Mouse (Mus musculus): ENCODE results near the gene Pabpc1l. TPM values are rescaled to one million over a fixed set of nuclear protein-coding genes. Genes with fewer than 3 reads are reported as not detected.
"Not testable (repeated sequence)": the region's sequence is repeated elsewhere in the genome, so short reads cannot be mapped to it uniquely, and the experiment has no call there.

Gene Pabpc1l
- polyA plus RNA-seq, 1 experiment from 2014 or later = 2.0 TPM

- Histone ChIP-seq H3K4me1 (ENCODE audit: control insufficient read depth, insufficient read depth, low read length) (no peaks in the 10 kb centered on the region), H3K9ac (replicated peaks; ENCODE audit: low read depth, low read length) (no peak overlapping the region), H3K4me2 (ENCODE audit: low read depth, low read length) (peak overlapping the region; percentile 33; the same call in 1 of the 2 replicates), H3K4me3 (ENCODE audit: low read depth, low read length) (no peak overlapping the region), H3K36me3 (ENCODE audit: control insufficient read depth, insufficient read depth, low read length) (0 out of 2 replicates have a peak, but pooled peaks cover 2% of the 10 kb centered on the region), H3K27ac (ENCODE audit: low read depth, low read length) (no peak overlapping the region), H3K27me3 (ENCODE audit: control insufficient read depth, insufficient read depth, low read length) (no peaks in the 10 kb centered on the region), H3K9me3 (ENCODE audit: control insufficient read depth, low read length) (no peaks in the 10 kb centered on the region)
- WGBS = 7% methylated on average over 12 of the region's 16 CpGs
- ATAC-seq (ENCODE audit: low read depth) = peak; percentile 54; the same call in 1 of the 2 replicates
Measured at GRCm38 (mm10) chr2:164047197-164047690, 22.0 kb downstream of the Pabpc1l start.

DNA sequence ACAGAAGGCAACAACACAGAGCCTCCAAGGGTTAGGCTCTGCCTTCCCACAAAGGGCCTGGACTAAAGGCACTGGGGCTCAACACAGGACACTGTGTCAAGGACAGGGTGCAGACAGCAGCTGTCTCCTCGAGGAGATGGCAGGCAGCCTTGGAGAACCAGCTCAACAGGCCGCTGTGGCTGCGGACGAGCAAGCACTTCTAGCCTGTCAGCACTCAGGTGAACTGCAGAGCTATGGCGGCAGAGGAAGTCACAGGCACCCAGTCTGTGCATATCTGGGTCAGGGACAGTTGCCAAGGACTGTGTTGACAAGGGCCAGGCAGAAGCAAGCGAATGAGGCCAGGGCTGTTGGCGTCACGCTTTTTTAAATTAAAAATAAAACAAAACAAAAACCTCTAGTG, 28.5 kb downstream of the Pabpc1l start:
- Histone ChIP-seq H3K9me3 (ENCODE audit: control insufficient read depth, low read length) (no peaks in the 10 kb centered on the region), H3K4me3 (ENCODE audit: low read depth, low read length) (no peak overlapping the region), H3K4me1 (ENCODE audit: control insufficient read depth, insufficient read depth, low read length) (no peaks in the 10 kb centered on the region), H3K27me3 (ENCODE audit: control insufficient read depth, insufficient read depth, low read length) (no peaks in the 10 kb centered on the region), H3K36me3 (ENCODE audit: control insufficient read depth, insufficient read depth, low read length) (peaks cover 41% of the 10 kb centered on the region), H3K27ac (ENCODE audit: low read depth, low read length) (no peak overlapping the region), H3K9ac (replicated peaks; ENCODE audit: low read depth, low read length) (no peak overlapping the region), H3K4me2 (ENCODE audit: low read depth, low read length) (no peak overlapping the region)
- 94% methylated on average over 8 of the region's 8 CpGs for WGBS
- no peak for ATAC-seq (ENCODE audit: low read depth)

- H3K36me3 ChIP-seq (ENCODE audit: control insufficient read depth, insufficient read depth, low read length) = peaks cover 47% of the 10 kb centered on the region
- no peaks in the 10 kb centered on the region for H3K27me3 ChIP-seq (ENCODE audit: control insufficient read depth, insufficient read depth, low read length)
- H3K4me3 ChIP-seq (ENCODE audit: low read depth, low read length) = no peak overlapping the region
- H3K4me1 ChIP-seq (ENCODE audit: control insufficient read depth, insufficient read depth, low read length) = no peaks in the 10 kb centered on the region
- 96% methylated on average over 8 of the region's 8 CpGs for WGBS
- H3K27ac ChIP-seq (ENCODE audit: low read depth, low read length) = no peak overlapping the region
- no peak overlapping the region for H3K4me2 ChIP-seq (ENCODE audit: low read depth, low read length)
- no peak for ATAC-seq (ENCODE audit: low read depth)
- H3K9ac ChIP-seq (replicated peaks; ENCODE audit: low read depth, low read length) = no peak overlapping the region
- H3K9me3 ChIP-seq (ENCODE audit: control insufficient read depth, low read length) = no peaks in the 10 kb centered on the region
Measured at GRCm38 (mm10) chr2:164054671-164055070, 29.4 kb downstream of the Pabpc1l start.

- H3K27me3 ChIP-seq (ENCODE audit: control insufficient read depth, insufficient read depth, low read length) = no peaks in the 10 kb centered on the region
- H3K4me2 ChIP-seq (ENCODE audit: low read depth, low read length) = no peak overlapping the region
- ATAC-seq (ENCODE audit: low read depth) = no peak
- H3K4me1 ChIP-seq (ENCODE audit: control insufficient read depth, insufficient read depth, low read length) = no peaks in the 10 kb centered on the region
- WGBS = 94% methylated on average over 8 of the region's 8 CpGs
- H3K9me3 ChIP-seq (ENCODE audit: control insufficient read depth, low read length) = no peaks in the 10 kb centered on the region
- no peak overlapping the region for H3K9ac ChIP-seq (replicated peaks; ENCODE audit: low read depth, low read length)
- H3K27ac ChIP-seq (ENCODE audit: low read depth, low read length) = no peak overlapping the region
- H3K36me3 ChIP-seq (ENCODE audit: control insufficient read depth, insufficient read depth, low read length) = peaks cover 53% of the 10 kb centered on the region
- no peak overlapping the region for H3K4me3 ChIP-seq (ENCODE audit: low read depth, low read length)
Measured at GRCm38 (mm10) chr2:164059634-164060235, 34.5 kb downstream of the Pabpc1l start.

GRCm38 (mm10) chr2:164070142-164070764, 45.0 kb downstream of the Pabpc1l start, which contains the start of gene Stk4:
Gene Stk4, plus strand, starts transcription at chr2:164070322.
- peak; percentile 39 for ATAC-seq (ENCODE audit: low read depth)
- WGBS = under 1% methylated on average over 45 of the region's 45 CpGs
- peak within 1 kb of the TSS; percentile 76 for H3K27ac ChIP-seq (ENCODE audit: low read depth, low read length)
- peaks cover 10% of the 10 kb centered on the region for H3K4me1 ChIP-seq (ENCODE audit: control insufficient read depth, insufficient read depth, low read length)
- no peaks in the 10 kb centered on the region for H3K9me3 ChIP-seq (ENCODE audit: control insufficient read depth, low read length)
- peak within 1 kb of the TSS; percentile 95 for H3K4me3 ChIP-seq (ENCODE audit: low read depth, low read length)
- peak within 1 kb of the TSS; percentile 87 for H3K4me2 ChIP-seq (ENCODE audit: low read depth, low read length)
- no peaks in the 10 kb centered on the region for H3K27me3 ChIP-seq (ENCODE audit: control insufficient read depth, insufficient read depth, low read length)
- peak within 1 kb of the TSS; percentile 81 for H3K9ac ChIP-seq (replicated peaks; ENCODE audit: low read depth, low read length)
- peaks cover 4% of the 10 kb centered on the region; the same call in 1 of the 2 replicates for H3K36me3 ChIP-seq (ENCODE audit: control insufficient read depth, insufficient read depth, low read length)

DNA sequence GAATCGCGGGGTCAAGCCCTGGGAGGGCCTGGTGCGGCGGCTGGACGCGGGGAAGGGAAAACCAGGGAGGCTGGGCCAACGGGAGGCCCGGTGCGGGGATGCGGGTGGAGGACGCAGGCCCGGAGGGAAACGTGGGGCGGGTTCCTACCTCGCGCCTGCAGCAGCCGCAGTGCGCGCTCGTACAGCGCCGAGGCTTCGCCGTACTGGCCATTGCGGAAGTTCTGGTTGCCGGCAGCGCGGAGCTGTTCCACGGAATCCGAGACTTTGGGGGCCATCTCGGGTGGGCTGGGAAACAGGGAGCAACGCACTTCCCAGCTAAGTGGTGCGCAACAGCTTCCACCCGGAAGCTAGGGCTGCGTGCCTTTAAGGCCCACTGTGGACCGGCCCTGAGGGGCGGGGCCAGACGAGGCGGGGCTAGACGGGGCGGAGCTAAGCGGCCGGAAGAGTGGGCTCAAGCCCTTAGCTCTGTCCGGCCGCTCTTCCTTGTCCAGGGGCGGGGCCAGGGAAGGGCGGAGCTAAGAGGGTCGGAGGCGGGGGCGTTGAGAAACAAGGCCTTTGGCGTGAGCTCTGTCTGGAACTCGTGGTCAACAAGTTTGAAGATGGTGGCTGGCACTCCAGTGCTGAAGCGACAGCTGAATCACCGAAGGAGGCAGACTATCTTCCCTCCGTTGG, 45.7 kb downstream of the Pabpc1l start, which contains the start of gene Tomm34:
Tomm34 (minus strand) TSS at position 405 of the 672 bp plus-strand sequence.
- Histone ChIP-seq H3K9me3 (ENCODE audit: control insufficient read depth, low read length) (no peaks in the 10 kb centered on the region), H3K4me1 (ENCODE audit: control insufficient read depth, insufficient read depth, low read length) (peaks cover 10% of the 10 kb centered on the region), H3K9ac (replicated peaks; ENCODE audit: low read depth, low read length) (peak within 1 kb of the TSS; percentile 81), H3K4me2 (ENCODE audit: low read depth, low read length) (peak within 1 kb of the TSS; percentile 87), H3K27ac (ENCODE audit: low read depth, low read length) (peak within 1 kb of the TSS; percentile 76), H3K4me3 (ENCODE audit: low read depth, low read length) (peak within 1 kb of the TSS; percentile 95), H3K36me3 (ENCODE audit: control insufficient read depth, insufficient read depth, low read length) (peaks cover 3% of the 10 kb centered on the region; the same call in 1 of the 2 replicates), H3K27me3 (ENCODE audit: control insufficient read depth, insufficient read depth, low read length) (no peaks in the 10 kb centered on the region)
- under 1% methylated on average over 55 of the region's 55 CpGs for WGBS
- ATAC-seq (ENCODE audit: low read depth) = peak; percentile 96

DNA sequence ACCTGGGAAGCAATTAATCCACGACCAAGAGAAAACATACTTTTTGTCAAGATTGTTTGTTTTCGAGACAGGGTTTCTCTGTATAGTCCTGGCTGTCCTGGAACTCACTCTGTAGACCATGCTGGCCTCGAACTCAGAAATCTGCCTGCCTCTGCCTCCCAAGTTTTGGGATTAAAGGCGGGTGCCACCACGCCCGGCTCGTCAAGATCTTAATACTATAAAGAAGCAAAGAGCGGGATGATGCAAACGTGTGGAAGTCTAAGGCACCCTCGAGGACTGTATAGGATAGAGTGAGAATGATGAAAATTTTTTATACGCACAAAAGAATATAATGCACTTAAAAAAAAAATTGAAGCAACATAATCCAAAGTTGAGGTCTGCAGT, 46.2 kb downstream of the Pabpc1l start:
- not testable (repeated sequence) for H3K36me3 ChIP-seq (ENCODE audit: control insufficient read depth, insufficient read depth, low read length); H3K9me3 ChIP-seq (ENCODE audit: control insufficient read depth, low read length); ATAC-seq (ENCODE audit: low read depth); H3K27ac ChIP-seq (ENCODE audit: low read depth, low read length); H3K9ac ChIP-seq (replicated peaks; ENCODE audit: low read depth, low read length); H3K27me3 ChIP-seq (ENCODE audit: control insufficient read depth, insufficient read depth, low read length)
- peaks cover 10% of the 10 kb centered on the region for H3K4me1 ChIP-seq (ENCODE audit: control insufficient read depth, insufficient read depth, low read length)
- peak overlapping the region; percentile 95 for H3K4me3 ChIP-seq (ENCODE audit: low read depth, low read length)
- H3K4me2 ChIP-seq (ENCODE audit: low read depth, low read length) = peak overlapping the region; percentile 87
- 77% methylated on average over 11 of the region's 11 CpGs for WGBS

DNA sequence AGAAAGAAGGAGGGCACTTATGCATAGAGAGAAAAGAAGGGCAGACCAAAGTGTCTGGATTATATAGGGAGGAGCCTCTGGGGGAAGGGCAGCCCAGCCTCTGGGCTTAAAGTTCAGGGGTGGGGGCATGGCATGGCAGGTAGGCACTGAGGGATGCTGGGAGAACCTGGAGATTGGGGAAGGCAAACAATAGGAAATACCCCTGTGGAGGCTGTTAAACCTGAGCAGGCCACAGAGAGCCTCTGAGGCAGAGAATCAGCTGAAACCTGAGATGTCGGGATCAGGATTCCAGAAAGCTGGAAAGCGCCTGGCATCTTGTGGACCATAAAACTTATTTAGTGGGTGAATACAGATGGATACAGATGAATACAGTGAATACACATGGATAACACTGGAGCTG, 46.9 kb downstream of the Pabpc1l start:
- no peak overlapping the region for H3K4me2 ChIP-seq (ENCODE audit: low read depth, low read length)
- ATAC-seq (ENCODE audit: low read depth) = no peak
- no peaks in the 10 kb centered on the region for H3K27me3 ChIP-seq (ENCODE audit: control insufficient read depth, insufficient read depth, low read length)
- no peak overlapping the region for H3K27ac ChIP-seq (ENCODE audit: low read depth, low read length)
- peaks cover 10% of the 10 kb centered on the region for H3K4me1 ChIP-seq (ENCODE audit: control insufficient read depth, insufficient read depth, low read length)
- no peak overlapping the region for H3K4me3 ChIP-seq (ENCODE audit: low read depth, low read length)
- H3K9ac ChIP-seq (replicated peaks; ENCODE audit: low read depth, low read length) = no peak overlapping the region
- no peaks in the 10 kb centered on the region for H3K9me3 ChIP-seq (ENCODE audit: control insufficient read depth, low read length)
- H3K36me3 ChIP-seq (ENCODE audit: control insufficient read depth, insufficient read depth, low read length) = no peaks in the 10 kb centered on the region
- 75% methylated on average over 2 of the region's 2 CpGs for WGBS

DNA sequence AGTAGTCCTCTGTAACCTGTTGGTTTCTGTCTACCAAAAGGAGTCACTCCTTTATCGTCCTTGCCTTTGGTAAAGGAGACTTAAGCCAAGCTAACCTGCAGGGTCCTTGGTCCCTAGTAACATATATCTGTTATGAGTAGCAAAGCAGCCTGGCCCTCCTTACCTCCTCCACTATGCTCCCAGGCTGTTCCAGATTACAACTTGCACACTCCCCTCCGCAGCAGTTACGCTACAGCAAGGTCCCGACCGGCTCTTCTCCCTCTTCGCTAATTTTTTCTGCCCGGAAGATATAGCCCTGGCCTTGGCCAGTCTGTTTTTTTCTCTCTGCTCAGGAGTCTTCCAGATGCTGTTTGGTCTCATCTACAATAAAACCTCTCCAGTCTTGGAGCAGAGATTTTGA, 47.9 kb downstream of the Pabpc1l start:
- Histone ChIP-seq H3K9me3 (ENCODE audit: control insufficient read depth, low read length) (no peaks in the 10 kb centered on the region), H3K27ac (ENCODE audit: low read depth, low read length) (no peak overlapping the region), H3K27me3 (ENCODE audit: control insufficient read depth, insufficient read depth, low read length) (no peaks in the 10 kb centered on the region), H3K9ac (replicated peaks; ENCODE audit: low read depth, low read length) (no peak overlapping the region), H3K36me3 (ENCODE audit: control insufficient read depth, insufficient read depth, low read length) (no peaks in the 10 kb centered on the region), H3K4me1 (ENCODE audit: control insufficient read depth, insufficient read depth, low read length) (peaks cover 10% of the 10 kb centered on the region), H3K4me3 (ENCODE audit: low read depth, low read length) (no peak overlapping the region), H3K4me2 (ENCODE audit: low read depth, low read length) (no peak overlapping the region)
- WGBS = 85% methylated on average over 7 of the region's 7 CpGs
- ATAC-seq (ENCODE audit: low read depth) = no peak

Data from neural tube, embryonic 14.5 days (tissue).